Mouse (Mus musculus) embryonic facial prominence, embryonic 10.5 days (tissue): ENCODE results near the gene Zglp1. TPM values are rescaled to one million over a fixed set of nuclear protein-coding genes. Genes with fewer than 3 reads are reported as not detected.
A peak's percentile ranks its signal among the peaks of the same experiment; 100 is the strongest.

ENCODE experiments used
- DNase-seq: peaks from one replicate; pipeline ENCODE4 v3.0.0-alpha.2; 2017; ENCODE audit warnings: low spot score
- H3K27ac ChIP-seq: fragments of 300-500 bp; sonication (generic); replicated peaks from 2 replicates; pipeline ENCODE4 v1.5.1; 2016; ENCODE audit warnings: mild to moderate bottlenecking
- H3K27me3 ChIP-seq: fragments of 300-500 bp; sonication (generic); replicated peaks from 2 replicates; pipeline ENCODE4 v1.6.1; 2016; ENCODE audit warnings: low read depth, mild to moderate bottlenecking; ENCODE audit not compliant: poor library complexity, severe bottlenecking
- H3K36me3 ChIP-seq: fragments of 300-500 bp; sonication (generic); replicated peaks from 2 replicates; pipeline ENCODE4 v1.6.1; 2016; ENCODE audit warnings: mild to moderate bottlenecking, moderate library complexity
- H3K4me1 ChIP-seq: fragments of 300-500 bp; sonication (generic); 2 replicates; pipeline ENCODE4 v1.6.1; 2016
- H3K4me3 ChIP-seq: fragments of 300-500 bp; sonication (generic); 2 replicates; pipeline ENCODE4 v1.5.1; 2016; ENCODE audit warnings: mild to moderate bottlenecking, moderate library complexity
- H3K9me3 ChIP-seq: fragments of 300-500 bp; sonication (generic); 2 replicates; pipeline ENCODE4 v1.6.1; 2016; ENCODE audit warnings: mild to moderate bottlenecking
- WGBS: fragments of 180-500 bp; shearing (Covaris S2); methylation state at CpG from one replicate; pipeline ENCODE4 v1.1.7; 2016; 5-methylcytosine and 5-hydroxymethylcytosine counted together
- polyA plus RNA-seq: library from polyadenylated mRNA; unstranded; fragments of >200 nt; fragmentation: Nextera tagmentation; extraction: Ambion mirVana; gene quantifications from 2 replicates; pipeline ENCODE4 v1.2.1, GENCODE M21; 2016

Zglp1 gene
- polyA plus RNA-seq: 0.70 and 1.8 TPM in 2 replicates

GRCm38 (mm10) chr9:21067006-21067684 is at the start of gene Zglp1:
Zglp1 (minus strand) TSS chr9:21067093.
- Histone ChIP-seq H3K27me3 (no peaks in the 10 kb centered on the region), H3K4me1 (peaks cover 7% of the 10 kb centered on the region), H3K9me3 (no peaks in the 10 kb centered on the region), H3K4me3 (no peak within 1 kb of the TSS), H3K27ac (no peak within 1 kb of the TSS), H3K36me3 (peaks cover 84% of the 10 kb centered on the region)
- 82% methylated on average over 27 of the region's 27 CpGs for WGBS
- no peak for DNase-seq

GRCm38 (mm10) chr9:21115105-21115504 is 48.2 kb upstream of the Zglp1 start:
- Histone ChIP-seq H3K4me3 (no peak overlapping the region), H3K27me3 (no peaks in the 10 kb centered on the region), H3K36me3 (peaks cover 4% of the 10 kb centered on the region; the same call in 1 of the 2 replicates), H3K27ac (no peak overlapping the region), H3K9me3 (no peaks in the 10 kb centered on the region), H3K4me1 (no peaks in the 10 kb centered on the region)
- DNase-seq: no peak
- 94% methylated on average over 8 of the region's 8 CpGs for WGBS

- DNase-seq: no peak
- Histone ChIP-seq H3K9me3 (no peaks in the 10 kb centered on the region), H3K4me3 (no peak overlapping the region), H3K27ac (no peak overlapping the region), H3K36me3 (no peaks in the 10 kb centered on the region), H3K27me3 (no peaks in the 10 kb centered on the region), H3K4me1 (no peaks in the 10 kb centered on the region)
- 91% methylated on average over 7 of the region's 7 CpGs for WGBS
Observed at GRCm38 (mm10) chr9:21114190-21114589, 47.3 kb upstream of the Zglp1 start.

- H3K4me3 ChIP-seq: no peak overlapping the region
- H3K27me3 ChIP-seq: no peaks in the 10 kb centered on the region
- H3K27ac ChIP-seq: no peak overlapping the region
- H3K4me1 ChIP-seq: no peaks in the 10 kb centered on the region
- H3K9me3 ChIP-seq: no peaks in the 10 kb centered on the region
- 92% methylated on average over 6 of the region's 6 CpGs for WGBS
- no peak for DNase-seq
- H3K36me3 ChIP-seq: 0 out of 2 replicates have a peak, but pooled peaks cover 4% of the 10 kb centered on the region
Observed at GRCm38 (mm10) chr9:21113751-21114150, 46.9 kb upstream of the Zglp1 start.

- H3K4me1 ChIP-seq: peaks cover 15% of the 10 kb centered on the region
- no peak overlapping the region for H3K4me3 ChIP-seq
- H3K27ac ChIP-seq: no peak overlapping the region
- no peaks in the 10 kb centered on the region for H3K9me3 ChIP-seq
- peaks cover 6% of the 10 kb centered on the region; the same call in 1 of the 2 replicates for H3K36me3 ChIP-seq
- no peak for DNase-seq
- 43% methylated on average over 23 of the region's 23 CpGs for WGBS
- no peaks in the 10 kb centered on the region for H3K27me3 ChIP-seq
Observed at GRCm38 (mm10) chr9:21107607-21108237, 40.8 kb upstream of the Zglp1 start.

- Histone ChIP-seq H3K36me3 (peaks cover 6% of the 10 kb centered on the region; the same call in 1 of the 2 replicates), H3K4me1 (peaks cover 15% of the 10 kb centered on the region), H3K9me3 (no peaks in the 10 kb centered on the region), H3K27me3 (no peaks in the 10 kb centered on the region), H3K4me3 (no peak overlapping the region), H3K27ac (no peak overlapping the region)
- 78% methylated on average over 5 of the region's 5 CpGs for WGBS
- DNase-seq: no peak
Observed at GRCm38 (mm10) chr9:21105760-21106564, 39.1 kb upstream of the Zglp1 start.

GRCm38 (mm10) chr9:21104814-21105213 is 37.9 kb upstream of the Zglp1 start:
- Histone ChIP-seq H3K27me3 (no peaks in the 10 kb centered on the region), H3K9me3 (no peaks in the 10 kb centered on the region), H3K4me3 (no peak overlapping the region), H3K27ac (no peak overlapping the region), H3K36me3 (peaks cover 6% of the 10 kb centered on the region; the same call in 1 of the 2 replicates), H3K4me1 (peaks cover 22% of the 10 kb centered on the region)
- WGBS: 82% methylated on average over 6 of the region's 6 CpGs
- DNase-seq: no peak

- 92% methylated on average over 2 of the region's 2 CpGs for WGBS
- Histone ChIP-seq H3K27ac (no peak overlapping the region), H3K4me1 (peaks cover 18% of the 10 kb centered on the region), H3K27me3 (no peaks in the 10 kb centered on the region), H3K9me3 (no peaks in the 10 kb centered on the region), H3K4me3 (no peak overlapping the region), H3K36me3 (no peaks in the 10 kb centered on the region; the same call in 1 of the 2 replicates)
- DNase-seq: no peak
Observed at GRCm38 (mm10) chr9:21102076-21102475, 35.2 kb upstream of the Zglp1 start.

GRCm38 (mm10) chr9:21100447-21101161 is 33.7 kb upstream of the Zglp1 start:
- no peaks in the 10 kb centered on the region; the same call in 1 of the 2 replicates for H3K36me3 ChIP-seq
- H3K27ac ChIP-seq: no peak overlapping the region
- no peaks in the 10 kb centered on the region for H3K9me3 ChIP-seq
- no peak overlapping the region for H3K4me3 ChIP-seq
- DNase-seq: no peak
- 49% methylated on average over 15 of the region's 15 CpGs for WGBS
- H3K27me3 ChIP-seq: no peaks in the 10 kb centered on the region
- H3K4me1 ChIP-seq: peaks cover 21% of the 10 kb centered on the region

- no peaks in the 10 kb centered on the region for H3K27me3 ChIP-seq
- peaks cover 10% of the 10 kb centered on the region for H3K4me1 ChIP-seq
- peaks cover 6% of the 10 kb centered on the region for H3K36me3 ChIP-seq
- H3K9me3 ChIP-seq: no peaks in the 10 kb centered on the region
- H3K27ac ChIP-seq: no peak overlapping the region
- WGBS: 86% methylated on average over 8 of the region's 8 CpGs
- DNase-seq: no peak
- no peak overlapping the region for H3K4me3 ChIP-seq
Observed at GRCm38 (mm10) chr9:21097793-21098192, 30.9 kb upstream of the Zglp1 start.

GRCm38 (mm10) chr9:21095958-21096357 is 29.1 kb upstream of the Zglp1 start:
- Histone ChIP-seq H3K9me3 (no peaks in the 10 kb centered on the region), H3K36me3 (peaks cover 6% of the 10 kb centered on the region; the same call in 1 of the 2 replicates), H3K27me3 (no peaks in the 10 kb centered on the region), H3K4me1 (peaks cover 18% of the 10 kb centered on the region), H3K27ac (0 out of 2 replicates have a peak overlapping the region, but pooled peaks have one; percentile 2), H3K4me3 (no peak overlapping the region)
- no peak for DNase-seq
- WGBS: 84% methylated on average over 4 of the region's 4 CpGs

- no peak for DNase-seq
- Histone ChIP-seq H3K4me3 (no peak overlapping the region), H3K36me3 (peaks cover 29% of the 10 kb centered on the region), H3K4me1 (peaks cover 27% of the 10 kb centered on the region), H3K27me3 (no peaks in the 10 kb centered on the region), H3K9me3 (no peaks in the 10 kb centered on the region), H3K27ac (no peak overlapping the region)
- WGBS: 94% methylated on average over 9 of the region's 9 CpGs
Observed at GRCm38 (mm10) chr9:21093423-21093822, 26.5 kb upstream of the Zglp1 start.
